Mouse (Mus musculus) lung, adult 18-20 months (tissue): ENCODE measurements around the gene Rgs8.
A peak's percentile ranks its signal among the peaks of the same experiment; 100 is the strongest.

Experiments used
- DNase-seq, 2 experiments: peaks; one replicate each; pipeline ENCODE4 v3.0.0; 2022; ENCODE audit warnings: mixed read lengths in 2 of 2

Rgs8 gene

GRCm38 (mm10) chr1:153675591-153675990, 22.8 kb downstream of the Rgs8 start:
- DNase-seq = no peak

- no peak for DNase-seq
Measured at GRCm38 (mm10) chr1:153677635-153678034, 24.8 kb downstream of the Rgs8 start.

GRCm38 (mm10) chr1:153679147-153679546, 26.3 kb downstream of the Rgs8 start:
- peak; percentile 41 to 57 for DNase-seq

GRCm38 (mm10) chr1:153679653-153680052, 26.8 kb downstream of the Rgs8 start:
- DNase-seq = no peak

- no peak for DNase-seq
Measured at GRCm38 (mm10) chr1:153680363-153680762, 27.5 kb downstream of the Rgs8 start.

GRCm38 (mm10) chr1:153681036-153681435, 28.2 kb downstream of the Rgs8 start:
- DNase-seq = no peak

- no peak for DNase-seq
Measured at GRCm38 (mm10) chr1:153683190-153683589, 30.4 kb downstream of the Rgs8 start.

- DNase-seq = no peak
Measured at GRCm38 (mm10) chr1:153685630-153686029, 32.8 kb downstream of the Rgs8 start.

GRCm38 (mm10) chr1:153692526-153692925, 39.7 kb downstream of the Rgs8 start:
- no peak for DNase-seq

GRCm38 (mm10) chr1:153694372-153695120, 41.7 kb downstream of the Rgs8 start:
- DNase-seq = no peak

- DNase-seq = no peak
Measured at GRCm38 (mm10) chr1:153695398-153695797, 42.6 kb downstream of the Rgs8 start.

- DNase-seq = no peak
Measured at GRCm38 (mm10) chr1:153696093-153696492, 43.3 kb downstream of the Rgs8 start.

- no peak for DNase-seq
Measured at GRCm38 (mm10) chr1:153696541-153696940, 43.7 kb downstream of the Rgs8 start.

- no peak for DNase-seq
Measured at GRCm38 (mm10) chr1:153697581-153698251, 44.9 kb downstream of the Rgs8 start.

GRCm38 (mm10) chr1:153698311-153699084, 45.7 kb downstream of the Rgs8 start:
- DNase-seq = no peak

- no peak for DNase-seq
Measured at GRCm38 (mm10) chr1:153700448-153701063, 47.7 kb downstream of the Rgs8 start.

GRCm38 (mm10) chr1:153701461-153701860, 48.6 kb downstream of the Rgs8 start:
- no peak for DNase-seq

GRCm38 (mm10) chr1:153702166-153702852, 49.5 kb downstream of the Rgs8 start:
- DNase-seq = no peak

- no peak for DNase-seq
Measured at GRCm38 (mm10) chr1:153702853-153703410, 50.1 kb downstream of the Rgs8 start.

- DNase-seq = no peak
Measured at GRCm38 (mm10) chr1:153703445-153703991, 50.7 kb downstream of the Rgs8 start.

GRCm38 (mm10) chr1:153704174-153704573, 51.3 kb downstream of the Rgs8 start:
- no peak for DNase-seq

GRCm38 (mm10) chr1:153704996-153705395, 52.2 kb downstream of the Rgs8 start:
- DNase-seq = no peak
